Mouse (Mus musculus) G1E (cell line): ENCODE measurements around the gene Gprc5c. TPM values are rescaled to one million over a fixed set of nuclear protein-coding genes. Genes with fewer than 3 reads are reported as not detected.

Experiments used
- ATAC-seq: 2 replicates; pipeline ENCODE4 v1.8.0; 2016; ENCODE audit warnings: mild to moderate bottlenecking; ENCODE audit not compliant: insufficient number of reproducible peaks, poor library complexity, low FRiP score, severe bottlenecking; ENCODE audit errors: extremely low read depth
- DNase-seq: peaks from one replicate; pipeline ENCODE4 v3.0.0; 2012; ENCODE audit warnings: low spot score
- H3K27me3 ChIP-seq: 2 replicates; pipeline ENCODE4 v1.6.1; 2012; ENCODE audit warnings: mild to moderate bottlenecking, low read length, inconsistent platforms; ENCODE audit not compliant: insufficient read depth
- H3K36me3 ChIP-seq: replicated peaks from 2 replicates; pipeline ENCODE3; 2012; ENCODE audit warnings: mild to moderate bottlenecking, inconsistent platforms
- H3K4me1 ChIP-seq: 2 replicates; pipeline ENCODE4 v1.6.1; 2012; ENCODE audit warnings: low read depth, low read length, inconsistent platforms, mixed read lengths; ENCODE audit not compliant: insufficient read depth
- H3K4me3 ChIP-seq: 2 replicates; pipeline ENCODE4 v1.5.1; 2012; ENCODE audit warnings: low read depth, mild to moderate bottlenecking, inconsistent platforms, low read length, moderate library complexity, mixed read lengths
- H3K9me3 ChIP-seq: replicated peaks from 2 replicates; pipeline ENCODE4 v1.6.1; 2012; ENCODE audit warnings: inconsistent platforms
- CTCF ChIP-seq: IDR thresholded peaks from 2 replicates; pipeline ENCODE4 v1.5.1; 2012; ENCODE audit warnings: low read depth, low read length, inconsistent platforms, mixed read lengths
- GATA1 ChIP-seq: IDR thresholded peaks from 2 replicates; pipeline ENCODE4 v1.6.1; 2012; ENCODE audit warnings: borderline replicate concordance, low read length, inconsistent platforms, mixed read lengths
- GATA2 ChIP-seq: IDR thresholded peaks from 2 replicates; pipeline ENCODE4 v1.6.1; 2012; ENCODE audit warnings: low read depth, low read length, inconsistent platforms, borderline replicate concordance
- POLR2AphosphoS5 ChIP-seq: IDR thresholded peaks from 2 replicates; pipeline ENCODE4 v1.6.1; 2012; ENCODE audit warnings: low read depth, low read length, inconsistent platforms; ENCODE audit not compliant: insufficient replicate concordance
- TAL1 ChIP-seq: conservative IDR thresholded peaks from 2 replicates; pipeline ENCODE4 v1.6.1; 2012; ENCODE audit warnings: low read depth, low read length, inconsistent platforms, mixed read lengths
- polyA plus RNA-seq: library from polyadenylated mRNA; stranded (reverse); fragments of >175 nt; gene quantifications from 2 replicates; pipeline ENCODE4 v1.2.3, GENCODE M21; 2012
- total RNA-seq, 2 experiments: library from RNA; stranded (forward) in 1 of 2; stranded (reverse) in 1 of 2; fragments of 200-1000 nt in 1 of 2; fragments of >200 nt in 1 of 2; fragmentation: Nextera tagmentation in 1 of 2; gene quantifications; 2 replicates each; pipeline ENCODE4 v1.2.3; 2014 to 2017

The Gprc5c gene
- total and polyA plus RNA-seq, 3 experiments, result 0.22 TPM; not detected in 2

GRCm38 (mm10) chr11:114818185-114818584 is 32.8 kb upstream of the Gprc5c start:
- no peaks in the 10 kb centered on the region for H3K4me1 ChIP-seq
- H3K9me3 ChIP-seq, result peaks cover 67% of the 10 kb centered on the region
- DNase-seq, result no peak
- no peak for TF ChIP-seq CTCF
- TF ChIP-seq GATA1, result no peak
- no peak for TF ChIP-seq POLR2AphosphoS5
- ATAC-seq, result no peak
- no peak overlapping the region for H3K4me3 ChIP-seq
- no peaks in the 10 kb centered on the region for H3K36me3 ChIP-seq
- H3K27me3 ChIP-seq, result no peaks in the 10 kb centered on the region

GRCm38 (mm10) chr11:114819110-114819509 is 31.8 kb upstream of the Gprc5c start:
- Histone ChIP-seq H3K9me3 (peaks cover 76% of the 10 kb centered on the region), H3K4me3 (no peak overlapping the region), H3K4me1 (no peaks in the 10 kb centered on the region), H3K36me3 (no peaks in the 10 kb centered on the region), H3K27me3 (no peaks in the 10 kb centered on the region)
- no peak for TF ChIP-seq GATA2
- no peak for TF ChIP-seq TAL1
- no peak for TF ChIP-seq POLR2AphosphoS5
- no peak for TF ChIP-seq CTCF
- no peak for TF ChIP-seq GATA1
- DNase-seq, result no peak
- ATAC-seq, result no peak

- Histone ChIP-seq H3K27me3 (no peaks in the 10 kb centered on the region), H3K9me3 (peaks cover 72% of the 10 kb centered on the region), H3K36me3 (no peaks in the 10 kb centered on the region), H3K4me3 (no peak overlapping the region), H3K4me1 (no peaks in the 10 kb centered on the region)
- DNase-seq, result no peak
- ATAC-seq, result no peak
- TF ChIP-seq POLR2AphosphoS5 (no peak), GATA2 (no peak), TAL1 (no peak), CTCF (no peak), GATA1 (no peak)
Measured at GRCm38 (mm10) chr11:114820444-114820843, 30.5 kb upstream of the Gprc5c start.

- peaks cover 72% of the 10 kb centered on the region for H3K9me3 ChIP-seq
- H3K27me3 ChIP-seq, result no peaks in the 10 kb centered on the region
- no peaks in the 10 kb centered on the region for H3K36me3 ChIP-seq
- H3K4me1 ChIP-seq, result no peaks in the 10 kb centered on the region
- DNase-seq (no peak), ATAC-seq (no peak)
- H3K4me3 ChIP-seq, result no peak overlapping the region
- TF ChIP-seq GATA2 (no peak), TAL1 (no peak), POLR2AphosphoS5 (no peak), GATA1 (no peak), CTCF (no peak)
Measured at GRCm38 (mm10) chr11:114821325-114821724, 29.6 kb upstream of the Gprc5c start.

GRCm38 (mm10) chr11:114822727-114823126 is 28.2 kb upstream of the Gprc5c start:
- Histone ChIP-seq H3K36me3 (no peaks in the 10 kb centered on the region), H3K9me3 (peaks cover 70% of the 10 kb centered on the region), H3K4me3 (no peak overlapping the region), H3K27me3 (no peaks in the 10 kb centered on the region), H3K4me1 (no peaks in the 10 kb centered on the region)
- TF ChIP-seq GATA1 (no peak), CTCF (no peak), GATA2 (no peak), TAL1 (no peak), POLR2AphosphoS5 (no peak)
- DNase-seq, result no peak
- no peak for ATAC-seq

- no peaks in the 10 kb centered on the region for H3K36me3 ChIP-seq
- no peak for DNase-seq
- H3K4me1 ChIP-seq, result no peaks in the 10 kb centered on the region
Measured at GRCm38 (mm10) chr11:114823199-114823725, 27.7 kb upstream of the Gprc5c start.

GRCm38 (mm10) chr11:114826686-114827085 is 24.3 kb upstream of the Gprc5c start:
- Histone ChIP-seq H3K9me3 (peaks cover 68% of the 10 kb centered on the region), H3K36me3 (no peaks in the 10 kb centered on the region), H3K4me1 (no peaks in the 10 kb centered on the region), H3K27me3 (no peaks in the 10 kb centered on the region), H3K4me3 (no peak overlapping the region)
- DNase-seq (no peak), ATAC-seq (no peak)
- TF ChIP-seq TAL1 (no peak), POLR2AphosphoS5 (no peak), GATA1 (no peak), CTCF (no peak), GATA2 (no peak)

More at GRCm38 (mm10) chr11:114823199-114823725, 27.7 kb upstream of the Gprc5c start:
- Histone ChIP-seq H3K9me3 (peaks cover 68% of the 10 kb centered on the region), H3K27me3 (no peaks in the 10 kb centered on the region), H3K4me3 (no peak overlapping the region)
- no peak for ATAC-seq
- TF ChIP-seq TAL1 (no peak), GATA2 (no peak)
